Mouse (Mus musculus): ENCODE results near the gene Lgals4.

DNA sequence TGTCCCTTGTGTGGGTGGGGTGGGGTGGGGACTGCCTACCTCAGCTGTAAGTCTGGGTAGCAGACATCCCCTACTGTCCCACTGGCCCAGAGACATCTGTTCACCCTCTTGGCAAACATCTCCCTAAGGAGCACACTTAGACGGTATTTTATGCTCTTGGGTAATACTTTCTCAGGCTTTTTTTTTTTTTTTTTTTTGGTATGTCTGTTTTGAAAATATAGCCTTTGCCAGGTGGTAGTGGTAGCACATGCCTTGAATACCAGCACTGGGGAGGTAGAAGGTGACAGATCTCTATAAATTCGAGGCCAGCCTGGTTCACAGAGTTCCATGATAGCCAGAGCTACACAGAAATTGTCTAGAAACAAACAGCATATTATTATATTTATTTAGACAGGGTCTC, 9.7 kb upstream of the Lgals4 start:
- no peak for TF ChIP-seq POLR2AphosphoS2 (IDR thresholded peaks at IDR 0.05; ENCODE audit: low read length)
- TF ChIP-seq ZC3H11A (IDR thresholded peaks at IDR 0.05; ENCODE audit: low read depth, low read length) = no peak
- no peak for TF ChIP-seq POLR2A (IDR thresholded peaks at IDR 0.05; ENCODE audit: control insufficient read depth in 1 of 2, insufficient read depth in 1 of 2, low read depth in 1 of 2, low read length in 2 of 2, poor library complexity in 1 of 2)
